Mouse (Mus musculus) cortical plate, adult 2 months (tissue): ENCODE measurements around the gene Fbxl5. TPM values are rescaled to one million over a fixed set of nuclear protein-coding genes. Genes with fewer than 3 reads are reported as not detected.
A peak's percentile ranks its signal among the peaks of the same experiment; 100 is the strongest.

Experiments
- H3K27ac ChIP-seq: fragments of 200-500 bp; 2 replicates; pipeline ENCODE4 v1.5.1; 2012; ENCODE audit warnings: low read length, control low read depth, inconsistent platforms; ENCODE audit not compliant: insufficient read depth
- H3K4me1 ChIP-seq: fragments of 200-500 bp; 2 replicates; pipeline ENCODE4 v1.6.1; 2011; ENCODE audit warnings: low read length; ENCODE audit not compliant: control insufficient read depth, insufficient read depth
- H3K4me3 ChIP-seq: fragments of 200-500 bp; 2 replicates; pipeline ENCODE4 v1.5.1; 2011; ENCODE audit warnings: mild to moderate bottlenecking, low read length, control low read depth; ENCODE audit not compliant: insufficient read depth
- CTCF ChIP-seq: fragments of 200-500 bp; IDR thresholded peaks from 2 replicates; pipeline ENCODE4 v1.5.1; 2011; ENCODE audit warnings: mild to moderate bottlenecking, control low read depth, low read length; ENCODE audit not compliant: insufficient read depth; ENCODE audit errors: extremely low read depth
- POLR2A ChIP-seq: fragments of 200-500 bp; IDR thresholded peaks from 2 replicates; pipeline ENCODE4 v1.6.1; 2011; ENCODE audit warnings: mild to moderate bottlenecking, low read length, control low read depth; ENCODE audit not compliant: insufficient read depth; ENCODE audit errors: extremely low read depth
- polyA plus RNA-seq: library from polyadenylated mRNA; depleted of rRNA; stranded (reverse); fragments of >200 nt; gene quantifications from 2 replicates; pipeline ENCODE4 v1.2.3, GENCODE M21; 2012; rRNA removed

The Fbxl5 gene
- 68.9 and 71.1 TPM in 2 replicates for polyA plus RNA-seq

DNA sequence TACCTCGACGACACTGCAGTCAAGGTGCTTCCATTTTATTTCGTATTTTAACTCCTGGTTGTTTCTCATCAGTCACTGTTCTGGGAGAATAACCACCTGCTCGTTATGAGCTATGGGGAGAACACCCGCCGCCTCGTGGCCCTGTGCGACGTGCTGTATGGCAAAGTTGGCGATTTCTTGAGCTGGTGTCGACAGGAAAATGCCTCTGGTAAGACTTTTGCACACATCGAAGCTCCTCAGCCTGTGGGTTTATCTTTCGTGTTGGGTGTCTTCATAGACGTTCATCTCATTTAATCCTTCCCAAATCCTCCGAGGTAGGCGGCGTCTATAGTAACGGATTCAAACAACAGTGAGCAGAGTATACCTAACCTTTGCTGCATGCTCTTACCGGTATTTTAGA lies at the start of gene Fbxl5:
Gene Fbxl5 (minus strand): TSS at position 101 of the 400 bp plus-strand sequence.
- Histone ChIP-seq H3K4me1 (no peaks in the 10 kb centered on the region), H3K27ac (no peak within 1 kb of the TSS), H3K4me3 (no peak within 1 kb of the TSS)
- TF ChIP-seq CTCF = no peak
- TF ChIP-seq POLR2A = no peak

DNA sequence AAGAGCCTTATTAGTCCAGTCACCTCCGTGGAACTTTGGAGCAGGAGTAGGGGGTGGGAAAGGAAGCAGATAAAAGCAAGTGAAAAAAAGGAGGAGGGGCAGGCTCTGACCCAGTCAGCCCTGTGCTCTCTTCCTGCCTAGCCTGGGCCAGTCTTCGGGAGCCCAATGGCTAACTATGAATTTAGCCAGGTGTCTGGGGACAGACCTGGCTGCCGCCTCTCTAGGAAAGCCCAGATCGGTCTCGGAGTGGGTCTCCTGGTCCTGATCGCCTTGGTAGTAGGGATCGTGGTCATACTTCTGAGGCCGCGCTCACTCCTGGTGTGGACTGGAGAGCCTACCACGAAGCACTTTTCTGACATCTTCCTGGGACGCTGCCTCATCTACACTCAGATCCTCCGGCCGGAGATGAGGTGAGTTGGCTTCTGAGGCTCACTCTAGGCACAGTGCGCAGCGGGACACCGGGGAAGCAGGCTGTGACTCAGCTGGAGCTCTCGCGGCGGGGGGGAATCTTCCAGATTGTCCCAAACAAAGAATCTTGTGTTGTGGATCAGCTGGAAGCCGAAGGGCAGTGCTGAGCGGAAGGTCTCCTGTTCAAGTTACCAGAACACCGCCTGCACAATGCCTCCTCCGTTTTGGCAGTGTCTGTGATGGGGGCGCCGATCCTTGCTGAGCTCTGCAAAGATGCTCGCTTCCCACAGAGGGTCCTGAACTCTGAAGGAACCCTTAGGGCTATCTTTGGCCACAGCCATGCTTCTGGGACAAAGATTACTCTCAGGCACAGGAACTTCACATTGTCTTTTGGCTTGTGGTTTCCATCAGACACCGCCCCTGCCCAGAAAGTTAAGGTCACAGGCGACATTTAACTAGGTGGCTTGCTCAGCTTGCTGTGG lies 47.5 kb upstream of the Fbxl5 start:
- peak overlapping the region; percentile 43 for H3K4me3 ChIP-seq
- TF ChIP-seq POLR2A = no peak
- TF ChIP-seq CTCF = no peak
- peaks cover 1% of the 10 kb centered on the region; the same call in 1 of the 2 replicates for H3K4me1 ChIP-seq
- H3K27ac ChIP-seq = no peak overlapping the region

- H3K27ac ChIP-seq = no peak within 1 kb of the TSS
- peak within 1 kb of the TSS; percentile 43 for H3K4me3 ChIP-seq
- peaks cover 1% of the 10 kb centered on the region; the same call in 1 of the 2 replicates for H3K4me1 ChIP-seq
- TF ChIP-seq CTCF (no peak), POLR2A (no peak)
Observed at GRCm38 (mm10) chr5:43868253-43868652, 46.8 kb upstream of the Fbxl5 start, which contains the start of gene Cd38. Gene Cd38 (plus strand): TSS chr5:43868553.

DNA sequence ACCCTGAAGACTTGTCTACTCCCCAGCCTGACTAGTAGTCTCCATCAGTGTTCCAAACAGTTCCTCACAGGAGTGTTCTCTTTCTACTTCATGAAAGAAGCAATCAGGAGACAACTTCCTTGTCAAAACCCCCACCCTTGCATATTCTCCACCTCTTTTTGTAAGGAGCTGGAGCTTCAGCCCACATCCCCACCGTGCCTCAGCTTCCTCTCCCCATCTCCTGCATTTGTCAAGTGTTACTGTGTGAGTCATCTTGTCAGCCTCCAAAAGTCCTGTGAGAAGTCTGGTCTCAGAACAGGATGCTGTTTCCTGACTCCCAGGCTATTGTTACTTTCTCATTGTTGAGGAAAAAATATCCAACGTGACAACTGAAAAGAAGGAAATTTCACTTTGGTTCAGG lies 43.9 kb upstream of the Fbxl5 start:
- H3K4me3 ChIP-seq = no peak overlapping the region
- no peak overlapping the region for H3K27ac ChIP-seq
- TF ChIP-seq POLR2A = no peak
- TF ChIP-seq CTCF = no peak
- H3K4me1 ChIP-seq = peaks cover 1% of the 10 kb centered on the region; the same call in 1 of the 2 replicates

GRCm38 (mm10) chr5:43863642-43864041 lies 42.2 kb upstream of the Fbxl5 start:
- Histone ChIP-seq H3K4me1 (peaks cover 1% of the 10 kb centered on the region; the same call in 1 of the 2 replicates), H3K4me3 (no peak overlapping the region), H3K27ac (no peak overlapping the region)
- TF ChIP-seq CTCF (no peak), POLR2A (no peak)

GRCm38 (mm10) chr5:43860670-43861431 lies 39.4 kb upstream of the Fbxl5 start:
- TF ChIP-seq CTCF (no peak), POLR2A (no peak)
- H3K4me1 ChIP-seq = no peaks in the 10 kb centered on the region
- H3K4me3 ChIP-seq = no peak overlapping the region
- no peak overlapping the region for H3K27ac ChIP-seq

GRCm38 (mm10) chr5:43860096-43860495 lies 38.7 kb upstream of the Fbxl5 start:
- no peak overlapping the region for H3K4me3 ChIP-seq

DNA sequence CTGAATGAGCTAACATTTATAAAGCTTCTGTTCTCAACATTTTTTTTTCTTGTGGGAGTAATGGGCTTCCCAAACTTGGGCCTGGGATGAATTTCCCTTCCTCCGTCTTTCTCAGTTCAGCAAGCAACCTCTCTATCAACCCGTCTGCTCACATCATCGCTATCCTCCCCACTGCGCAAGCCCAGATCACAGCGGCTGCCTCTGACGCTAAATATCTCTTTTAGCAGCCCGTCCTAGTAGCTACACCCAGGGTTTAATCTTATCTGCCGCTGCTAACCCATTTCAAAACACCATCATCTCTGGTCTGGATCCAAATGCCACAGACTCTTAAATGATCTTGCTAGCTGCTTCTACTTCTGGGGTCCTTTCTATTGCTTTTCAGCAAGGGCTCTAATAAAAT lies 38.2 kb upstream of the Fbxl5 start:
- Histone ChIP-seq H3K27ac (no peak overlapping the region), H3K4me3 (no peak overlapping the region), H3K4me1 (no peaks in the 10 kb centered on the region)
- TF ChIP-seq POLR2A (no peak), CTCF (no peak)

More at GRCm38 (mm10) chr5:43860096-43860495, 38.7 kb upstream of the Fbxl5 start:
- TF ChIP-seq CTCF = no peak
- no peak for TF ChIP-seq POLR2A
- H3K27ac ChIP-seq = no peak overlapping the region
- no peaks in the 10 kb centered on the region for H3K4me1 ChIP-seq

DNA sequence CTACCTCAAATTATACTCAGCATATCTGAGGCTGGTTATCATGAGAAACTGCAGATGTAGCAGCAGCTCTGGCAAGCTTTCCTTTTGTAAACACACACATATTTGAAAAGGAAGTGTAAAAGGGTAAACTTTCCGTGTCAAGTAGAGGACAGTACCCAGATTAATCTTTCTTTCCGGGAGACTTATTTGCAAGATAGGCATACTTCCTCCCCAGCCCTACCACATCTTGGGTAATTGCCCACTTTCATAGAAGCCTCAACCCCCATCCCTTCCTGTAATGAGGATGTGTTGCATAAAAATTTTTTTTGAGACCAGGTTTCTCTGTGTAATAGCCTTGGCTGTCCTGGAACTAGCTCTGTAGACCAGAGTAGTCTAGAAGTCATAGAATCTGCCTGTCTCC lies 34.3 kb upstream of the Fbxl5 start:
- Histone ChIP-seq H3K4me3 (no peak overlapping the region), H3K4me1 (no peaks in the 10 kb centered on the region), H3K27ac (no peak overlapping the region)
- no peak for TF ChIP-seq CTCF
- no peak for TF ChIP-seq POLR2A

DNA sequence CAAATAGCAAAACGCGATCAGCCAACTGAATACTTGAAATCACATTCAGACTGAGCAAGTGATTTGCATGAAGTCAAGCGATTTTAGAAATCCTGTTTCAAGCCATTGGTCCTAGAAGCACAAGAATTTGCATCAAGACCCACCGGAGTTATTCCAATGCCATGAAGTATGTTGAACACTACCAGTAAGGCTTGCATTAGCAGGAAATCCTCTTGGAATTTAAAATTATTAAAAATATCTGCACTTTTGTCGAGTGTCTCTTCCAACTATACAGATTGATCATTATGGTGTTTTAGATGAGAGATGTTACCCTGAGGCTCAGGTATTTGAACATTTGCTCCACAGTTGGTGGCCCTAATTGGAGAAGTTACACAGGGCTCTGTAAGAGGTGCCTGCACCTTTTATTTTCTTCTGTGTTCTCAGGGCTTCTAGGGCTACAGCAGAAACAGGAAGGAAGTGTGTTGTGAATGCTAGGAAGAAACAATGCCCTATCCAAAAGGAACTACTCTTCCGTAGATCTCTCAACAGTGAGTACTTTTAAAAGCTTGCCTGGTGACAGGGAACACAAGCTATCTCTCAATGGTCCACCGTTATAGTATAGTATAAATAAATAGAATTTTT lies 32.5 kb upstream of the Fbxl5 start:
- TF ChIP-seq CTCF (no peak), POLR2A (no peak)
- no peaks in the 10 kb centered on the region for H3K4me1 ChIP-seq
- no peak overlapping the region for H3K27ac ChIP-seq
- no peak overlapping the region for H3K4me3 ChIP-seq
